Mouse (Mus musculus) CH12F3 (cell line): ENCODE measurements around the gene Slc23a4.

Experiments used
- in situ Hi-C: fragments of 300-500 bp; cut with MboI; formaldehyde crosslinking; loops from 2 replicates; pipeline ENCODE4 v1.14.3; 2020; ENCODE audit warnings: low sequenced_read_pairs

Gene Slc23a4

GRCm38 (mm10) chr6:34988081-34988761 is at the start of gene Slc23a4:
Slc23a4 (minus strand) TSS chr6:34988404.
- in situ Hi-C loops = no loop called here

DNA sequence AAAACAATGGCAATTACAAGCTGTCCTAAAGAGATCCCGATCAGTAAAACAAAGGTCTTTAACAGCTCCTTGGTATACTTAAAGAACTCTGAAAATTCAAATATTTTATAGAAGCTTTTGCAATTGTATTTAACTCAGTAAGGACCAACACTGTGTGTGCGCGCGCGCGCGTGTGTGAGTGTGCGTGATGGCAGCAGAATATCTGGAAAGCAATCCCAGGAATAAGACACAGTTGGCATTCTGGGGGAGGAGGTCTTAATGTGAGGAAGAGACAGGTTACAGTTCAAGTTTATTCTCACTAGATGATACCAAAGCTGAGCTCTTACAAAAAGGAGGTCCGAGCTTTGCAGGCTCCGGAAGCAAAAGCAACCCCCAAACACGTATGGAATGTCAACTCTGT is 45.1 kb upstream of the Slc23a4 start:
- in situ Hi-C loops = no loop called here

GRCm38 (mm10) chr6:35032704-35033103 is 44.5 kb upstream of the Slc23a4 start:
- in situ Hi-C loops = no loop called here

GRCm38 (mm10) chr6:35030811-35031210 is 42.6 kb upstream of the Slc23a4 start:
- in situ Hi-C loops = no loop called here

- in situ Hi-C loops = no loop called here
These were observed 42.0 kb upstream of the Slc23a4 start for GRCm38 (mm10) chr6:35030226-35030625.

DNA sequence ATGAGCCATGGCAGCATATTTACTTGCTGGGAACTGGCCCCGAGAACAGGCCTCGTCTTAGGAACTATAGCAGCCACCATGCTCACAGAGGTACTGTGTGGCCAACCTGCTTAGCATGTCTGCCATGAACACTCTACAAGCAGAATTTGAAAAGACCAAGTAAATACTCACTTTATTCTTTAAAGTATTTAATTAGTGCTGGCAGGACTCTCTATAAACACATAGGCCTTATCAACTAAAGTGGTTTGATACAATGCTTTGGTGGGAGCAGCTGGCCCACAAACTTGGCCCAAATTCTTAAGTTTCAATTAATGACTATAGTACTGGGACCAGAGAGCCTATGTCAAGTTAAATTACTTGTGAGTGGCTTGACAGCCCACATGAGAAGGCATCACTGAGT is 39.8 kb upstream of the Slc23a4 start:
- in situ Hi-C loops = no loop called here

DNA sequence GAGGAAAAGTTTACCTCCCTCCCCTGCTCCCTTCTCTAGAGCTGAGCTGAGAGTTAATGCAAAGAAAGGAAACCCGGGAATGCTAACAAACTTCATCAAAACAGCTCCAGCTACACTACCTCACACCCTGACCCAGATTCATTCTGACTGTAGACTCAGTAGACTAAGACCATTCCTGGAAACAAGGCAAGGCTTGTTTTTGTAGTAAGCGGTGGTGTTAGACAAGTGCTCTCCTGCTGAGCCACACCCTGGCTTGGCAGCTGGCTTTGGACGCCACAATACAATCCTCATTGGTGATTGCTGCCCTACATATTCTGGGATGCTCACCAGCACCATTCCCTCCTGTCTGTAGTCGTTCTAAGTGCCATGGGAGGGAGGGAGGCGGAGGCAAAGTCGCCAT is 39.1 kb upstream of the Slc23a4 start:
- in situ Hi-C loops = no loop called here

GRCm38 (mm10) chr6:35016624-35017023 is 28.4 kb upstream of the Slc23a4 start:
- in situ Hi-C loops = no loop called here

- in situ Hi-C loops = no loop called here
These were observed 23.7 kb upstream of the Slc23a4 start for GRCm38 (mm10) chr6:35011953-35012352.

DNA sequence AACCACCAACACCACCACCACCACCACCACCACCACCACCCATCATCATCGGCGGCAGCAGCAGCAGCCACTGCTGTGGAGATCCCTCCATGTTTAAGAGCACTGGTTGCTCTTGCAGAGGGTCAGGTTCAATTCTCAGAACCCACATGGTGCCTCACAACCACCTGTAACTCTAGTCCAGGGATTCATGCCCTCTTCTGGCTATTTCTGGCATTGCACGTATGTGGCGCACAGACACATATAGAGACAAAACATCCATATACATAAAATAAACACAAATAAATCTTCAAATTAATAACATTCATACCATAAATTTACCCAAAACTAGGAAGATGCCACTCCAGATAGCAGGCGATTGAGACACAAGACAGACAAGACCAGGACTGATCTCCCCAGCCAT is 22.5 kb upstream of the Slc23a4 start:
- in situ Hi-C loops = no loop called here

GRCm38 (mm10) chr6:35002261-35002669 is 14.1 kb upstream of the Slc23a4 start:
- in situ Hi-C loops = no loop called here

DNA sequence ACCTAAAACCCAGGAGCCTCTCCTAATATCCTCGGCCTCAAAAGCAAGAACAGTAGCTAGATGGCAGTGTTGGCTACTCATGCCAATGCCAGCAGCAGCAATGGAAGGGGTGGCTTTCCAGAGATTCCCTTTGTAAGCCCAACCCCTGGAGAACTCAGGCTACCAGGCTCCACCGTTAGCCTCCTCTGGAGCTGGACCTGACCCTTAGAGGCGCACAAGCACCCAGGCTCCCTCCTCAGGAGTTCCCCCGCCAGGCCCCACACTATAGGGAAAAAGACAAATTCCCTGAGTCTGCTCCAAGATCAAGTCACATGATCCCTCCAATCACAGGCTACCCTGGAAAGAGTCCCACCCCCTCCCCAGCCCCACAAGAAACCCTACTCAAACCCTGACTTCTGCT is 10.9 kb upstream of the Slc23a4 start:
- in situ Hi-C loops = no loop called here

- in situ Hi-C loops = no loop called here
These were observed 8.3 kb upstream of the Slc23a4 start for GRCm38 (mm10) chr6:34996496-34996895.

- in situ Hi-C loops = no loop called here
These were observed 7.1 kb upstream of the Slc23a4 start for GRCm38 (mm10) chr6:34995265-34995681.

GRCm38 (mm10) chr6:34994692-34995091 is 6.5 kb upstream of the Slc23a4 start:
- in situ Hi-C loops = no loop called here

- in situ Hi-C loops = no loop called here
These were observed 1.1 kb upstream of the Slc23a4 start for GRCm38 (mm10) chr6:34989263-34989662.

DNA sequence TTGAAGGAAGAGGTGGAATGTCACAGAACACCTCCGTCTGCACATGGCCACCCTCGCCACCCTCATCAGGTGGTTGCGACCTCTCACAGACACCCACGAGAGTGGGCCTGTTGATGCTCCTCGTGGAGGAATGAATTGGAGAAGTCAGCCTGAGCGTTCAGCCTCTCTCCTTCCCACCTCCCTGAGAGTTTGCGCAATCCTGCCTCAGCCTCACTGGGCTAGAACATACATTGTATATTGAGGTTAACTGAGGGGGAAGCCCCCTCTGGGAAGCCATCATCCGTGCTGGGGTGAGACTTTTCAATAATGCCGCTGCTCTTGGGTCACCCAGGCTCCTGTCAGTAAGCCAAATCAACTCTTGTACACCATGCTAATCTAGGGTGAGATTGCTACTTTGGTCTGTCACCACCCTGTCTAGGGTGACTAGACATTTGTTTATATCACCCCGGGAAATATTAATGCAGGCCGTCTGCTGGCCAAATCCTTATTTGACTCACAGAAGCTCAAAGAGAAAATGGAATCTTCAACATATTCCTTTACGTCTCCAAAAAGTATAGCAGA is 1.0 kb downstream of the Slc23a4 start:
- in situ Hi-C loops = no loop called here

DNA sequence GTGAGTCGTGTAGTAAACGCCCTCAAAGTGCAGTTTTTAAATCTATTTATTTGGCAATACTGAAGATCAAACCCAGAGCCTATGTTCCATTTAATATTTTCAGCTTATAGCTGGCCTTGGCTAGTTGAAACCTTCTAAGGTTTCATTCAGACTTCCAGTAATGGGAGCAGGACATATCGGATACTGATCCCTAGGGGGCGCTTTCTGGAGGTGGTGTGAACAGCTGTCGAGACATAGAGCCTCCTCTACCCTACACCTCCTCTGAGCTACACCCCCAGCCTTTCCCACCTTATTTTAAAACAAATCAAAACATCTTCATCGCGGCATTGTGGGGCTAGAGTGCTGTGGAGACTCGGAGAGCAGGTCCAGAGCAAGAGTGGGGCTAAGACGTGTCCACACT is 7.5 kb downstream of the Slc23a4 start:
- in situ Hi-C loops = no loop called here

GRCm38 (mm10) chr6:34979291-34979690 is 8.9 kb downstream of the Slc23a4 start:
- in situ Hi-C loops = no loop called here

GRCm38 (mm10) chr6:34971181-34971580 is 17.0 kb downstream of the Slc23a4 start:
- in situ Hi-C loops = no loop called here

DNA sequence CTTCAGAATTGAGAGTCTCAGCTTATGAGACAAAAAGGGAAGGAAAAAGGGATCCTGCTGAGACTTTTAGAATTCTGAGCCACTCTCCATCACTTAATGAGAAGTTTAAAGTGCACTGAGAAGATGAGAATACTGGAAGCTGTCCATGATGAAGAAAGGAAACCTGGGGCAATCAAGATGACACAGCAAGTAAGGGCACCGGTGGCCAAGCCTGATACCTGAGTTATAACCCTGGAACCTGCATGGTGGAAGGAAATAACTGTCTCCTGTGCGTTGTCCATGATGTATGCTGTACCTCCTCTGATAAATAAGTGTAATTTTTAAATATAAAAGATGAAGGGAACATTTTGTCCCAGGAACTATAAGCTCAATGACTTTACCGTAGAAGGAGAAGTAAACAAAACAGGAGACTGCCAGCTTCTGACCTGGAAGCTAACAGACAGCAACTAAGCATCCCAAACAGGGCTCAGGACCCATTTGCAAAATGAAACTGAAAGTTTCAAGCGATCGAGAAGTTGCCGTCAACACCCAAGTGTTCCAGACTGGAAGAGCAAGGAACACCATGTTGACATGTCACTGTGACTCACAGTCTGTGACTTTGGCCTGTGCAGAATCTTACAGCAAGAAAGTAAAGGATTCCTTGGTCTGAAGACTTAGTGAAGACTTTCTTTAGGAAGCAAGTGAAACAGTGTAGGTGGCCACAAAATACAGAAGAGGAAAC is 22.2 kb downstream of the Slc23a4 start:
- in situ Hi-C loops = no loop called here

DNA sequence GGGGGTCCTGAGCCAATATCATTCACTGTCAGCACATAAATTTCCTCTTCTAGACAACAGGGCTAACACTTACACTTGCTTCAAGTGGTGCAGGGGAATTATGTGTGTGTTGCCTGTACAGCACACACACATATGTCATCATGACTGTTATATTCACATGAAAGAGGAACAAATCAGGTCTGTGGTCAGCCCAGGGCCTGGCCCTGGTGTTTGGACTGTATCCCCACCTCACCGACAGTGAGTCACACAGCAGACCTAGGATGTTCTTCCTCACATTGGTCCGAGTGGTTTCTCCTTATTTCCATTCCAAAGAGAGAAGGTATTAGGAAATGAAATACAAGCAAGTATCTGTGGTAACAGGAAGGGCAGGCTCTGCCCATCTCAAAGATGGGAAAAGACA is 23.7 kb downstream of the Slc23a4 start:
- in situ Hi-C loops = no loop called here
